In genomic region chr10:117510529-117511482, GRCm38 (mm10) we compare ENCODE assay signal across 26 mouse cellular contexts.
DNase-seq lines count a peak whose midpoint lies in the region; ATAC-seq lines count a peak whose summit lies in the region.
"Had no signal": no experiment of that assay in that cellular context is flagged by ENCODE, and none has a peak within 500 bp of the region (broad histone marks: within the 10 kb centered on the region; RNA-seq: fewer than 3 reads in every experiment).

No protein-coding gene starts in this region.

- no peak overlapping the region for H3K4me3 ChIP-seq in lung, embryonic 16.5 days (ENCODE audit: low read length)
- H3K4me3 ChIP-seq: embryonic facial prominence, embryonic 10.5 days; embryonic facial prominence, embryonic 12.5 days; forebrain, embryonic 13.5 days; forebrain, embryonic 15.5 days had no signal

- no peaks in the 10 kb centered on the region for H3K9me3 ChIP-seq in lung, embryonic 16.5 days (ENCODE audit: control insufficient read depth, low read length)
- H3K9me3 ChIP-seq: embryonic facial prominence, embryonic 10.5 days; embryonic facial prominence, embryonic 12.5 days; forebrain, embryonic 13.5 days; forebrain, embryonic 15.5 days; G1E had no signal

- H3K27me3 ChIP-seq in lung, embryonic 16.5 days (ENCODE audit: control insufficient read depth, insufficient read depth, low read depth, low read length) = no peaks in the 10 kb centered on the region
- H3K27me3 ChIP-seq: CH12.LX; embryonic facial prominence, embryonic 12.5 days; forebrain, embryonic 13.5 days; forebrain, embryonic 15.5 days; Patski had no signal

- peak overlapping the region; percentile 9; the same call in 1 of the 2 replicates for H3K27ac ChIP-seq in lung, embryonic 16.5 days (ENCODE audit: low read length)
- H3K27ac ChIP-seq: embryonic facial prominence, embryonic 10.5 days; embryonic facial prominence, embryonic 12.5 days; forebrain, embryonic 13.5 days; forebrain, embryonic 15.5 days had no signal

- no peak overlapping the region for H3K9ac ChIP-seq in lung, embryonic 16.5 days (ENCODE audit: low read length)
- H3K9ac ChIP-seq: embryonic facial prominence, embryonic 12.5 days; forebrain, embryonic 13.5 days; forebrain, embryonic 15.5 days; forebrain, postnatal 0 days had no signal

- no peak overlapping the region for H3K4me2 ChIP-seq in lung, embryonic 16.5 days (ENCODE audit: low read depth, low read length)
- H3K4me2 ChIP-seq: embryonic facial prominence, embryonic 12.5 days; forebrain, embryonic 13.5 days; forebrain, embryonic 15.5 days had no signal

- DNase-seq in lung, postnatal 10 days = no peak
- DNase-seq in 3T3-L1 (ENCODE audit: low read depth, low spot score) = peak; percentile 92
- peak; percentile 92 for DNase-seq in adipocyte (ENCODE audit: low spot score)
- DNase-seq in embryo, embryonic 11 days = no peak
- no peak for DNase-seq in left cerebral cortex, adult 18-20 months (ENCODE audit: low spot score in 2 of 2)
- DNase-seq: adrenal gland, adult 2 months; adrenal gland, postnatal 10 days; adrenal gland, postnatal 25 days; B cell, adult 2 months; cerebellum, adult 11 months; cerebellum, adult 18-20 months; cerebellum, adult 8-10 months; cerebellum, adult 9-11 months; cerebellum, postnatal 14 days; cerebellum, postnatal 36 days; forebrain, postnatal 0 days had no signal

- WGBS in lung, embryonic 16.5 days = 79% methylated on average over 3 of the region's 3 CpGs

- H3K4me1 ChIP-seq in lung, embryonic 16.5 days (replicated peaks; ENCODE audit: control insufficient read depth, insufficient read depth, low read length) = no peaks in the 10 kb centered on the region
- H3K4me1 ChIP-seq: embryonic facial prominence, embryonic 10.5 days; embryonic facial prominence, embryonic 12.5 days; forebrain, embryonic 13.5 days; forebrain, embryonic 15.5 days had no signal

- ATAC-seq in lung, embryonic 16.5 days (ENCODE audit: low read depth) = no peak
- ATAC-seq: activated CD4-positive, CD25-positive, alpha-beta regulatory T cell, adult 4 months; CD4-positive, CD25-positive, alpha-beta regulatory T cell, adult 4 months; forebrain, embryonic 13.5 days; forebrain, embryonic 15.5 days; forebrain, postnatal 0 days; Patski had no signal

- H3K36me3 ChIP-seq in lung, embryonic 16.5 days (ENCODE audit: control insufficient read depth, insufficient read depth, low read length) = no peaks in the 10 kb centered on the region
- H3K36me3 ChIP-seq: embryonic facial prominence, embryonic 10.5 days; embryonic facial prominence, embryonic 12.5 days; forebrain, embryonic 15.5 days; G1E had no signal

Comparison
In these comparisons a context has a peak if more than half of its experiments do, and no peak if none do; other contexts are left out.
1. DNase-seq: peak in 3T3-L1 (single experiment) and adipocyte (single experiment); none in lung, postnatal 10 days (single experiment), embryo, embryonic 11 days (single experiment) and left cerebral cortex, adult 18-20 months (0 of 2).